Comparison of ENCODE assay signal across 27 mouse cellular contexts in the genomic region with DNA sequence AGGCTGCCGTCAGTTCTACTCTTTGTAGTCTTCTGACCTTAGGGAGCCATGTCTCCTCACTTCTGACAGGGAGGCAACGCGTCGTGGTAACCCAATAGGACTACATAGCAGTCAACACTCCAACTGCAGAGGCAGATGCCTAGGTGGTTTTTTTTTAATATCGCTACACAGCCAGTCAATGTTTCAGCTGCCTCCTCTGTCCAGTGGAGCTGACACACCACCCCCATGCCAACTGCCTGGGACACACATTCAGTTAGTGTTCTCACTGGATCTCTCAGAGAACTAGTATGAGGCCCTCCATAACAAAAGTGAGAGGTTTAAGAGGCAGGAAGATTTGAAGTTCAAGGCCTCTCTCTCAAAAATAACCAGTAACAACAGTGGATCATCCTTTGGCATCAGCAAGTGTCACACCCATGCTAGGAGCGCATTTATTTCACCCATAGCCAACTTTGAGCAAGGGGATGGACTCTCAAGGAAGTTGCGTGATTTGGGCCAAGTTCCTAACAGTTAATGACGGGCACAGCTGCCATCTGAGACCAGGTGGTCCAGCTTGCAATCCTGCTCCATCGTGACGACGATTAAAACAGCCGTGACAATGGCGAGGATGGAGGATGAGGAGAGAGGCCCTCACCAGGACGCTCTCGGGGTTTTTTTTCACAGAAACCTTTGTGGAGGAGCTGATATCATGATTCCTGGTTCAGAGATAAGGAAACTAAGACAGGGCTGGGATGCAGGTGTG. TPM values are rescaled to one million over a fixed set of nuclear protein-coding genes. Genes with fewer than 3 reads are reported as not detected.
DNase-seq lines count a peak whose midpoint lies in the region; ATAC-seq and TF ChIP-seq lines count a peak whose summit lies in the region.
"Had no signal": no experiment of that assay in that cellular context is flagged by ENCODE, and none has a peak within 500 bp of the region (broad histone marks: within the 10 kb centered on the region; RNA-seq: fewer than 3 reads in every experiment).

No protein-coding gene starts in this region.

- peaks cover 25% of the 10 kb centered on the region for H3K79me2 ChIP-seq in myocyte (ENCODE audit: control insufficient read depth, insufficient read depth)

- peak; percentile 16; the same call in 1 of the 2 replicates for ATAC-seq in limb, embryonic 14.5 days (ENCODE audit: low FRiP score, low read depth)
- ATAC-seq in neural tube, embryonic 12.5 days (ENCODE audit: low FRiP score, low read depth) = no peak
- ATAC-seq: forebrain, postnatal 0 days; intestine, embryonic 16.5 days had no signal

- H3K9me3 ChIP-seq in limb, embryonic 14.5 days (ENCODE audit: control insufficient read depth, low read length) = no peaks in the 10 kb centered on the region
- H3K9me3 ChIP-seq in limb, embryonic 10.5 days (replicated peaks) = no peaks in the 10 kb centered on the region
- H3K9me3 ChIP-seq in neural tube, embryonic 12.5 days = no peaks in the 10 kb centered on the region
- H3K9me3 ChIP-seq: forebrain, embryonic 12.5 days had no signal

- TF ChIP-seq POLR2A in limb, embryonic 14.5 days (IDR thresholded peaks at IDR 0.05; ENCODE audit: borderline replicate concordance, extremely low read depth, insufficient read depth, insufficient read length) = no peak
- TF ChIP-seq POLR2A in myocyte (IDR thresholded peaks at IDR 0.05; ENCODE audit: insufficient read length, low read depth) = no peak

- TF ChIP-seq CTCF in gastrocnemius, adult 2 months (IDR thresholded peaks at IDR 0.05) = no peak

- H3K27ac ChIP-seq in gastrocnemius, adult 2 months = peak overlapping the region; percentile 88
- H3K27ac ChIP-seq in limb, embryonic 14.5 days (replicated peaks; ENCODE audit: low read depth, low read length) = no peak overlapping the region
- no peak overlapping the region for H3K27ac ChIP-seq in limb, embryonic 10.5 days
- no peak overlapping the region for H3K27ac ChIP-seq in neural tube, embryonic 12.5 days
- H3K27ac ChIP-seq: kidney, postnatal 0 days; liver, embryonic 14.5 days; macrophage had no signal

- H3K4me1 ChIP-seq in limb, embryonic 14.5 days (ENCODE audit: control insufficient read depth, insufficient read depth, low read length) = peaks cover 17% of the 10 kb centered on the region
- H3K4me1 ChIP-seq in limb, embryonic 10.5 days = peaks cover 68% of the 10 kb centered on the region
- peaks cover 57% of the 10 kb centered on the region for H3K4me1 ChIP-seq in neural tube, embryonic 12.5 days

- no peaks in the 10 kb centered on the region for H3K27me3 ChIP-seq in limb, embryonic 14.5 days (ENCODE audit: control insufficient read depth, insufficient read depth, low read length)
- no peaks in the 10 kb centered on the region for H3K27me3 ChIP-seq in limb, embryonic 10.5 days (ENCODE audit: low read depth, poor library complexity, severe bottlenecking)
- H3K27me3 ChIP-seq in neural tube, embryonic 12.5 days (replicated peaks) = no peaks in the 10 kb centered on the region
- H3K27me3 ChIP-seq in myocyte (ENCODE audit: control insufficient read depth, insufficient read depth, insufficient read length) = no peaks in the 10 kb centered on the region
- H3K27me3 ChIP-seq: forebrain, embryonic 12.5 days had no signal

- DNase-seq in gastrocnemius, adult 2 months = peak; percentile 69
- no peak for DNase-seq in gastrocnemius, postnatal 4 days (ENCODE audit: low spot score in 2 of 2)
- no peak for DNase-seq in limb, embryonic 14.5 days (ENCODE audit: low spot score)
- DNase-seq in limb, embryonic 10.5 days (ENCODE audit: low spot score) = no peak
- DNase-seq in neural tube, embryonic 10.5 days (ENCODE audit: extremely low spot score, low spot score) = no peak
- no peak for DNase-seq in testis, postnatal 10 days (ENCODE audit: low spot score)
- DNase-seq: adrenal gland, postnatal 14 days; cerebellum, adult 11 months; cerebellum, adult 9-10 months; embryo, embryonic 11 days; forebrain, postnatal 0 days; kidney, adult 8-10 months; kidney, postnatal 4 days; layer of hippocampus, postnatal 36 days; left cerebral cortex, postnatal 4 days; liver; lung, adult 2 months; lung, postnatal 10 days; right cerebral cortex, adult 18-20 months; thymus, postnatal 4 days had no signal

- no peak overlapping the region for H3K4me2 ChIP-seq in limb, embryonic 14.5 days (replicated peaks; ENCODE audit: low read depth, low read length, severe bottlenecking)
- no peak overlapping the region for H3K4me2 ChIP-seq in neural tube, embryonic 12.5 days (replicated peaks)
- H3K4me2 ChIP-seq in myocyte (ENCODE audit: low read depth) = peak overlapping the region; percentile 39
- H3K4me2 ChIP-seq: forebrain, embryonic 12.5 days had no signal

- H3K4me3 ChIP-seq in gastrocnemius, adult 2 months = no peak overlapping the region
- H3K4me3 ChIP-seq in limb, embryonic 14.5 days (replicated peaks; ENCODE audit: low read length) = no peak overlapping the region
- H3K4me3 ChIP-seq in limb, embryonic 10.5 days = no peak overlapping the region
- H3K4me3 ChIP-seq in neural tube, embryonic 12.5 days = no peak overlapping the region
- no peak overlapping the region for H3K4me3 ChIP-seq in myocyte
- H3K4me3 ChIP-seq: forebrain, embryonic 12.5 days had no signal

- no peak overlapping the region for H3K9ac ChIP-seq in limb, embryonic 14.5 days (ENCODE audit: low read depth, low read length, severe bottlenecking)
- 0 out of 2 replicates have a peak overlapping the region, but pooled peaks have one; percentile 6 for H3K9ac ChIP-seq in neural tube, embryonic 12.5 days
- H3K9ac ChIP-seq: forebrain, embryonic 12.5 days; forebrain, postnatal 0 days; liver, embryonic 14.5 days had no signal

- 83% methylated on average over 15 of the region's 15 CpGs for WGBS in limb, embryonic 14.5 days
- WGBS in limb, embryonic 10.5 days = 89% methylated on average over 15 of the region's 15 CpGs
- 76% methylated on average over 15 of the region's 15 CpGs for WGBS in neural tube, embryonic 12.5 days

- no peak overlapping the region for H3ac ChIP-seq in myocyte (ENCODE audit: control insufficient read depth, insufficient read length)

- peaks cover 67% of the 10 kb centered on the region for H3K36me3 ChIP-seq in limb, embryonic 14.5 days (ENCODE audit: control insufficient read depth, insufficient read depth, low read length)
- H3K36me3 ChIP-seq in limb, embryonic 10.5 days = peaks cover 92% of the 10 kb centered on the region
- peaks cover 57% of the 10 kb centered on the region for H3K36me3 ChIP-seq in neural tube, embryonic 12.5 days
- H3K36me3 ChIP-seq in myocyte (ENCODE audit: control insufficient read depth, insufficient read depth) = peaks cover 47% of the 10 kb centered on the region

- intact Hi-C loops in gastrocnemius, adult 2 months (cut with DNase I) = loop anchor here (2.0 kb wide), 1 partner anchor 55 kb away; no protein-coding TSS in a partner anchor

TF ChIP-seq in myocyte, 11 proteins besides CTCF, POLR2A, EP300 and RAD21:
- TF ChIP-seq TCF3 (IDR thresholded peaks at IDR 0.05; ENCODE audit: insufficient read length, low read depth) = no peak
- no peak for TF ChIP-seq SRF (IDR thresholded peaks at IDR 0.05; ENCODE audit: control insufficient read depth, insufficient read length, low read depth)
- TF ChIP-seq MAX (IDR thresholded peaks at IDR 0.05; ENCODE audit: low read depth) = no peak
- no peak for TF ChIP-seq USF1 (IDR thresholded peaks at IDR 0.05; ENCODE audit: low read depth)
- peak; percentile 45 for TF ChIP-seq TCF12 (IDR thresholded peaks at IDR 0.05; ENCODE audit: insufficient read depth, poor library complexity, severe bottlenecking)
- TF ChIP-seq REST (IDR thresholded peaks at IDR 0.05; ENCODE audit: insufficient read depth, insufficient read length) = no peak
- peak; percentile 48 to 63 (median 53) for TF ChIP-seq MYOD1 (IDR thresholded peaks at IDR 0.05; ENCODE audit: control insufficient read depth in 1 of 3, insufficient read length in 2 of 3, low read depth in 2 of 3)
- TF ChIP-seq E2F4 (IDR thresholded peaks at IDR 0.05; ENCODE audit: insufficient read depth) = no peak
- no peak for TF ChIP-seq POLR2AphosphoS2 (IDR thresholded peaks at IDR 0.05; ENCODE audit: insufficient read length, low read depth)
- TF ChIP-seq MYOG (IDR thresholded peaks at IDR 0.05; ENCODE audit: control insufficient read depth in 1 of 3, insufficient read depth in 1 of 3, insufficient read length in 2 of 3, low read depth in 2 of 3) = peak in 2 of 3 experiments; percentile 40 to 53
- TF ChIP-seq CEBPB (IDR thresholded peaks at IDR 0.05; ENCODE audit: insufficient read depth, poor library complexity, severe bottlenecking) = no peak

RNA-seq across cellular contexts. Expression of a gene that starts 8.3 kb away (rescaled TPM):
- total RNA-seq in gastrocnemius, adult 2 months (2021) = 100 to 1,000 TPM; 169 to 193 TPM
- total RNA-seq in gastrocnemius, postnatal 4 days (2021) = 100 to 1,000 TPM; 225 to 240 TPM
- polyA plus RNA-seq in limb, embryonic 14.5 days (2012; rRNA removed) = 36.5 and 45.3 TPM in 2 replicates
- 13.9 and 14.8 TPM in 2 replicates for polyA plus RNA-seq in limb, embryonic 14.5 days (2014; fragmentation: Nextera tagmentation; extraction: Ambion mirVana)
- polyA plus RNA-seq in limb, embryonic 10.5 days (2016; fragmentation: Nextera tagmentation; extraction: Ambion mirVana) = 16.8 and 18.1 TPM in 2 replicates
- 27.9 and 37.7 TPM in 2 replicates for polyA plus RNA-seq in neural tube, embryonic 12.5 days (2016; fragmentation: Nextera tagmentation; extraction: Ambion mirVana)
- polyA plus RNA-seq in myocyte (2012; fragmentation: generic; extraction: Trizol) = 37.9 TPM
